Comparison of ENCODE assay signal across 8 mouse cellular contexts in the genomic region with DNA sequence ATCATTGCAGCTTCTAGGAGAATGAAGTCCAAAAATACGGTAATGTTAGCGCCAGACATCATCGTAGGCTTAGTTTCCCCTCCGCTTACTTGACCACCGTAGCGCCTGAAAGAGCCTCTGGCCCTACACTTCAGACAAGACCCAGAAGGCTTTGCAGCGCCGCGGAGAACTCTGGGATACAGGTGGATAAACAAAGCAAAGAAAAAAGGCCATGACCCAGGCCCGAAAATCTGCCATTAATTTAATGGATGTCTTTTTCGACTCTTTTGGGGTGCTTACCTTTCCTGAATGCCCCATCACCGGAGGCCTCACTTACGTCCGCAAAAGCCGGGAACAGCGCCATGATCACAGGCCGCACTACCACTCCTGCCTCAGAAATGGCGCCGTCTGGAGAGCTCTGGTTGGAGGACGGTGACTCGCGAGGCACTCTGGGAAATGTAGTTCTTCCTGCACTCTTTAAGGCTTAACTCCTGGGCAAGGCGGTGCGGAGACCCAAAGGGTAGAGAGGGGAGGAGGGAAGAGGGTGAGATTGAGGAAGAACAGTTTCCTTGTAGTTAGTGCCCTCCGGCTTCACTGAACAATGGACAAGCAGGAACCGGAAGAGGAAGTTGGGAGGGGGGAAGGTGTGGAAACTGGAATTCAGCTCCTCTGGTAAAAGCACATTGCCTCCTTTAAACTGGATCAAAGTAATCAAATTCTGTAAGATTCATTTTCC. TPM values are rescaled to one million over a fixed set of nuclear protein-coding genes. Genes with fewer than 3 reads are reported as not detected.
DNase-seq lines count a peak whose midpoint lies in the region; ATAC-seq lines count a peak whose summit lies in the region.

A gene (minus strand): TSS at position 393 of the 715 bp plus-strand sequence.

- peaks cover 13% of the 10 kb centered on the region for H3K36me3 ChIP-seq in intestine, embryonic 14.5 days (ENCODE audit: control insufficient read depth, insufficient read depth, low read length)

- DNase-seq in adrenal gland, adult 18-20 months (ENCODE audit: low spot score in 2 of 2) = peak; percentile 74 to 81
- DNase-seq in embryo, embryonic 11 days = peak; percentile 95
- DNase-seq in gastrocnemius, postnatal 25 days = peak; percentile 89
- DNase-seq in intestine, embryonic 14.5 days (ENCODE audit: low spot score) = peak; percentile 93
- DNase-seq in left cerebral cortex, postnatal 14 days (ENCODE audit: low spot score in 2 of 2) = peak; percentile 90 to 91
- peak; percentile 93 for DNase-seq in mesoderm, embryonic 11.5 days (ENCODE audit: low read depth, low spot score)
- DNase-seq in right cerebral cortex, postnatal 36 days (ENCODE audit: low spot score in 2 of 2) = peak; percentile 85 to 92
- DNase-seq in yolk sac, embryonic 10.5 days (ENCODE audit: low spot score) = peak; percentile 96

- H3K27me3 ChIP-seq in intestine, embryonic 14.5 days (replicated peaks; ENCODE audit: control insufficient read depth, insufficient read depth, low read length) = no peaks in the 10 kb centered on the region

- peak within 1 kb of the TSS; percentile 71 for H3K9ac ChIP-seq in intestine, embryonic 14.5 days (ENCODE audit: low read length)

- peak within 1 kb of the TSS; percentile 47 for H3K27ac ChIP-seq in intestine, embryonic 14.5 days (ENCODE audit: low read depth)

- H3K4me1 ChIP-seq in intestine, embryonic 14.5 days (replicated peaks; ENCODE audit: control insufficient read depth, insufficient read depth, low read length) = peaks cover 6% of the 10 kb centered on the region; the same call in 1 of the 2 replicates

- no peaks in the 10 kb centered on the region for H3K9me3 ChIP-seq in intestine, embryonic 14.5 days (ENCODE audit: control insufficient read depth, low read length)

- intact Hi-C loops in left cerebral cortex, postnatal 14 days (cut with DNase I) = no loop called here

- peak within 1 kb of the TSS; percentile 62 for H3K4me3 ChIP-seq in intestine, embryonic 14.5 days (ENCODE audit: low read depth, low read length)

- peak; percentile 99 for ATAC-seq in intestine, embryonic 14.5 days (replicated peaks; ENCODE audit: low FRiP score, low TSS enrichment, low read depth)

- H3K4me2 ChIP-seq in intestine, embryonic 14.5 days (ENCODE audit: low read length) = peak within 1 kb of the TSS; percentile 89

- WGBS in intestine, embryonic 14.5 days = under 1% methylated on average over 26 of the region's 26 CpGs

RNA-seq across cellular contexts. Expression of the gene that starts here (rescaled TPM):
- total RNA-seq in adrenal gland, adult 18-20 months (2021) = 10 to 100 TPM in 1 of 2 experiments, 1 to 10 TPM in 1; 8.9 to 14.8 TPM
- 1 to 10 TPM; 5.7 to 6.5 TPM for total RNA-seq in gastrocnemius, postnatal 25 days (2021)
- polyA plus RNA-seq in intestine, embryonic 14.5 days (2014; fragmentation: Nextera tagmentation; extraction: Ambion mirVana) = 13.7 and 14.4 TPM in 2 replicates
- 10 to 100 TPM; 15.0 to 15.5 TPM for total RNA-seq in left cerebral cortex, postnatal 14 days (2021)

Comparison
In these comparisons a context has a peak if more than half of its experiments do, and no peak if none do; other contexts are left out.
1. Peak in every context shown above with its lines: DNase-seq, ATAC-seq, H3K4me3 ChIP-seq and H3K27ac ChIP-seq.